Mouse (Mus musculus) frontal cortex, postnatal 25 days (tissue): ENCODE measurements around the gene Ccnq.

Experiments used
- DNase-seq, 2 experiments: peaks; one replicate each; pipeline ENCODE4 v3.0.0; 2022; ENCODE audit warnings: low spot score in 2 of 2

Gene Ccnq

DNA sequence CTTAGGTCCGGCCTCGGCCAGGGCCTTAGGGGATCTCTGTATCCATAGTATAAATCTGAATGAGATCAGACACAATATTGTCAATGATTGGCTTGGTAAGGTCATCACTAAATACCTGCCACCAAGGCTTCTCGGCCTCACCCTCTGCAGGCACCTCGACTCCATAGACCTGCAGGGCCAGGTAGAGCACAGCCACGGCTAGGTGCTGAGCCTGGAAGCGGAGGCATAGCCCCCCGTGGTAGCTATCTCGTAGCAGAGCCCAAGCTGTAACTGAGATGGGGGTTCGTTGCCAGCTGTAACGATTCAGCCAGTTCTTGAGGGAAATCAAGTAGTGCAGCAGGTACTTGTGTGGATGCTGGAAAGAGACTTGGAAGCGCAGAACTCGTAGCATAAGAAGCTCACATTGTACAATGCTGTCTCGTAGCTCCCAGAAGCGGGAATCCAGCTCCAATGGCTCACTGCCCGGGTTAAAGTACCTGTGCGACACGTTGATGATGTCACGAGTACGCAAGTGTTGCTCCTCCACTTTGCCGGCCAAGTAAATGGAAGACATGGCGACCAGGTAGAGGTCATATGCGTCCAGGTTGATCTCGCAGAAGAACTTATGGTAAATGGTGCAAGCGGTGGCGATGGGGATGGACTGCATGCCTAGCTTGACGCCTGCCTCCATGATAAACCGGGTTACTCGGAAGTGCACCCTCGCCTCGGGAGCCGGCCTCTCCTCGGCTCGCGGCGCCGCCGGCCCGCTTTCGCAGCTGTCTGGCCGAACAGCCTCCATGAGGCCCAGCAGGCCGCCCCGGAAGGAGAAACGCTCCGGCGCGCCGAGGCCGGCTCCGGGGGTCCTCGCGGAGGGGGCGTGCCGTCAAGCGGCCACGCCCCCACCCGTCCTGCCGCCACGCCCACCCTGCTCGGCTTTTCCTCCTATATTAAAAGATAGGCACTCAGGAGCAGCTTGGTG lies at the start of gene Ccnq:
Gene Ccnq (minus strand): TSS at position 845 of the 958 bp plus-strand sequence.
- peak; percentile 38 to 43 for DNase-seq

DNA sequence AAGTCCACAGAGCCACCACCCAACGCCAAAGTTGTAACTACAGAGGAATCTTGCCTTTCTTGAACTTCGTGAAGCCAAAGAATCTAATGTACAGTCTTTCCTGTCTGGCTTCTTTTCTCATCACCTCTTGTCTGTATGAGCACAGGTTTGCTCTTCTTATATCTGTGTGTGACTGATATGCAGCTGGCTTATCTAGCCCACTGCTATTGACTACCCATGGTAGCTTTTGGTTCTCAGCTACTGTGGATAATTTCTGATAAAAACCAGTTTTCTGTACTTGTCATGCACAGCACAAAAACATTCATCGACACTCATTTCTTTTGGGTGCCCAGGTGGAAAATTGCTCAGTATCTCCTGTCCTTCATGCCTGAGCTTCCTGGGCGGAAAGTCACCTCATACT lies 49.6 kb upstream of the Ccnq start:
- no peak for DNase-seq

DNA sequence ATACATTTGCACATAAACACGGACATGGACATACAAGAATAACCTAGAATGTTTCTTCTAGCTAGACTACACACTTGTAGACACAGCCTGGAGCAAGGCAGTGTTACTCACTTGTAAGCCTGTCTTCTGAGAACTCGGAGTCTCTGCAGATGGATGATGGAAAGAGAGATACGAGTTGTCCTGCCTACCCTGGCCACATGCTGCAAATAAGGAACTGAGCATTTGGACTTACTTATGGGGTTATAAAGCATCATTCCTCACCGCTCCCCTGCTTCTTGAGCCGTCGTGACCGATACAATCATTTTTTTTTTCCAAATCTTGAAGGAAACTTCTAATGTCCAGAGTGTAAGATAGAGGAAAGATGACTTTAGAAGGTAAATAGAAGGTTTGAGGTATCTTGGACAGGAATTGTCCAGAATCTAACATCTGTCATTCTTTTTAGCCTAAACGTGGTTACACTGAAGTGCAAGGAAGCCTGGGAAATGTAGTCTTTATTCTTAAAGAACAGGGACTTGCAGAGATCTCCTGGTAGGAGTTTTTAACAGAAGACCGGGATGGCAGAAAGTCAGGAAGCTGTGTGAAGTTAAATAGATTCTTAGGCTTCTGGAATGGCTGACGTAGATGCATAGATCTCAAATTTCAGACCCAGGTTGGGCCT lies 44.7 kb upstream of the Ccnq start:
- DNase-seq = no peak

DNA sequence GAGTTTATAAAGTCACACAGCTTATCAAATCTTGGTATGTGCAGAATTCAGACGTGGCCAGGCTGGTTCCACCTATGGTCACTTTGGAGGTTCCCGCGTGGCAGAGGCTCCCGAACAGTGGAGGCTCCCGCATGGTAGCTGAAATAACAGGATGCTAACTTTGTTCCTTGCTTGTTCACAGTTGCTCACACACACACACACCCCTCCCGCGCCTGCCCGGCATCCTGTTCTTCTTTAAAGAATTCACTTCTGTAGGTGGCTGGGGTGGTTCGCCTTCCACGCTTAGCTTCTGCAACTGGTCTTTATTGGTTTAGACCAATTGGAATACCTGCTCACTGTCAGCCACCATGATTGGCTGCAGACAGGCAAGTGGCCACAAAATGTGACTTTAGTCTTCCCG lies 41.6 kb upstream of the Ccnq start:
- DNase-seq = no peak

DNA sequence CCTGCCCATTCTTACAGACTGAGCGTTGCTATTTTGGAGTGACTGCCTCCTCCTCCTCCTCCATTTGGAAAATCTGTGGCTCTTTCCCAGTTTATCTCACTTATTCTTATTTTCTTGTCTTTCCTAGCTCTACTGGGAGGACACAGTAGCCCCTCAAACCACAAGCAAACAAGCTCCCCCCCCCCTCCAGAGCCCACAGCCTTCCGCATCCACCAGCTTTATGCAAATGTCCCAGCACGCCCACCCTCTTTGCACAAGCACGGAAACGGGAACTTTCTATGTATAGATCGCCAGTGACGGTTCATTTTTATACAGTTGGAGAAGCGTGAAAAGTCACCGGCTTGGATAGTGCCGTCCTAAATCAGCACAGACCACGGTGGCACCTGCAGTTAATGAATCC lies 40.9 kb upstream of the Ccnq start:
- DNase-seq = no peak

DNA sequence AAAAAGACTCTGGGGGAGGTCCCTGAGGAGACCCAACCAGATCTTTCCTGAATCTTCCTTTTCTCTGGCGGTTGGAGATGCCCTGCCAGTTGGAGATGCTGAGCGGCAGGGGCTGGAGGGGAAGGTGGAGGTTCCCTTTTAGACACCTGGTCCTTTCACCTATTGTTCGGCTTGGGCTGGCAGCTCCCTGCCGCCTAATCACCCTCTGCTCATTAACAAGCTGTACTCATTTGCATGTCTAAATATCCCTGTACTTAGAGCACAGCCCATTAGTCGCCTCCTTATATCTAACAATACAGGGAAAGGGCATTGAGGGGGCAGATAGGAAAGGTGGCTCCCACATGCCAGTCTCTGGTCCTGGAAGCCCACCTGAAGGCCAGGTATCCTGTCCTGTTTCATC lies 40.5 kb upstream of the Ccnq start:
- DNase-seq = no peak

DNA sequence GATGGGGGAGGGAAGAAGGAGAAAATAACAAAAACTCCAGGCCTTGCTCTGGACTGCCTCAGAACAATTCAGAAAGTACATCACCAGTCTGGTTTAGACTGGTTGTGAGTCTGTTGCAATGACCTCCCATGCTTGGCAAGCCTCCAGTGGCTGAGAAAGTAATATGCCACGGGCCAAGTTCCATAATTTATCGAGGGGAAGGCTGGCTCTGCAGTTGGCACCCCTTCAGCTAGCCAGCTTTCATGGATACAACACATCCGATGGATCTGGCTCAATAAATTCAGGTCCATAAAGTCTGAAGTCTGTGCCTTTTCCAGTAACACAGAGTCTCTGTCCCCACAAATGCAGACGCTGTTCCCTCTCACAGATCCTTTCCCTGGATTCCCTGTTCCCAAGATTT lies 40.1 kb upstream of the Ccnq start:
- DNase-seq = no peak

DNA sequence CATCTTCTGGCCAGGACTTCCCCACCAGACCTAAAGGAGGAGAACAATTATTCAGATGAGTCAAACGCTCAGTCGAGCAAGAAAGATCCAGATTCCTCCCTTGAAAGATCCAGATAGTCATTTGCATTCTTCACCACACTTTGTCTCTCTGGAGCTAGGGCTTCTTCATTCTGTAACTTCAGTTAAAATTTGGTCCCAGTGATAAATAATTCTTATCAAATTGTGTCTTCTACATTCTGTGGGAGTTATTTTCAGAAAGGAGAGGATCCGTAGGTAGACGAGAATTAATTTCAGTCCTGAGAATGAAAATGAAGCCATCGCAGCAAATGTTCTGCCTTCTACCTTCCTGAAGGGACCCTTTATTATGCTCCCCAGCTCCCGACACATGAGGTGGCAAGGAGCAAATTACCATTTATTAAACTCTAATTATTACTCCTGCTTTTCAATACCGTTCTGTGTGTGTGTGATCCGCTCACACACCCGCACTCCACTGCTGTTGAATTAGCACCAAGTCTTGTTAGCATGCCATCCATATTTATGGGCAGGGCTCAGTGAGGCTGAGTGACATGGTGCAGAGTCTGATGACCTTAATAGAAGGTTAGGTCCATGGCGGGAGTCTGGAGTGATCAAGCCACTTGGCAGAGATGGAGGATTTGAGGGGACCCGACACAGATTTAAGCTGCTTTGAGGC lies 38.0 kb upstream of the Ccnq start:
- DNase-seq = no peak

DNA sequence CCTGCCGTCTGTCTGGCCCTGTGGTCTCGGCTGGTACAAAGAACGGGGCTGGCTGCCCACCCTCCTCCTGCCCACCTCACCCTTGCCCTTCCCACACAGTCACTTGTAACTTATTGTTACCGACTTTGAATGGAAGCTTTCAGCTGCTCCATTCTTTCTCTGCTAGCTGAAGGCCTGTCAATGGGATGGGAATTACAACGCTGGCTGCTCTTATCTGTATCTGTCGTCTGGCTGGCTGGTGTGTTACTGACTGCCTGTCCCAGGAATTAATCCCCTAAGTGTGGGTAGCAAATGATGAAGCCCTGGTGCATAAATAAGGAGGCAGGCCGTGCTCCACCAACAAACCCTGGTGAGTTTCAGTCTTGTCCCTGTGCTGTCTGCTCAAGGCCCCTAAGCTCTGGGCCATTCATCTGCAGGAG lies 34.5 kb upstream of the Ccnq start:
- no peak for DNase-seq

DNA sequence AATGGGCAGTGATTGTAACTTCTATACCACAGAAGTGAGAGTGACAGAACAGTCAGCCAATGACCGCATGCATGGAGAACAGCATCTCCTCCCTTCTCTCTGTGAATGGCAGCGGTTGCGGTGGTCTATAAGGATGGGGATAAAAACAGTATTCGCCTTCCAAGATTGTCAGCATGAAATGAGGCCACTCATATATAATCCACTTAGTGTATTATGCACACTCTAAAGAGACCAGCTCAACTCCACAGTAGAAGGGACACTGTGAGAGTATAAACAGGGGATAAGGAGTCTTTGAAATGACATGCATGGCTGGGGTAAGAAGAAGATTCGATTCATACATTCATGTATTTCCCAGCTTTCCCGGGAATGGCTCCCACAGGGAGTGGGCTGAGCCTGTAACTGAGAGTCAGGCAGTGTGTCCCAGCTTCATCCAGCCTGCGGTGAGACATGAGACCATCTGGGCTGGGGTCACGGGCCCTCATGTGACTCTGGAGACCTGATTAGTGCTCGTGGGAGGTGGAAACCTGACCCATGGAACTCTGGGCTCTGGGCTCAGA lies 31.3 kb upstream of the Ccnq start:
- no peak for DNase-seq

DNA sequence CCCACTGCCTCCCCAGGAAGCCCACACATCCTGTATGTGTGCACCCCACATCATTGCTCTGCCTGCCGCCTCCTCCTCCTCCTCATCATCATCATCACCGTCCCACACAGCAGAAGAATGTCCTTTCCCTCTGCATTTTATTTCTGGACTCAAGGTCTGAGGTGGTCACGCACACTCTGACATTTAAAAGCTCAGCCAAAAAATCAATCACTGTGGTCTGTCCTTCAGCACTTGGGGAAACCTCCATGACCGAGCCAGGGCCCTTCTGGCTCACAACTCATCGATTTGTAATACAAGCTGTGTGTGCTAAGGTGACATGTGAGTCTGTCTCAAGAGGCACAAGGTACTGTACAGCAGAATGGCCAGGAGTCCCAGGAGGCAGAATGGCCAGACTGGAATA lies 30.8 kb upstream of the Ccnq start:
- DNase-seq = no peak

DNA sequence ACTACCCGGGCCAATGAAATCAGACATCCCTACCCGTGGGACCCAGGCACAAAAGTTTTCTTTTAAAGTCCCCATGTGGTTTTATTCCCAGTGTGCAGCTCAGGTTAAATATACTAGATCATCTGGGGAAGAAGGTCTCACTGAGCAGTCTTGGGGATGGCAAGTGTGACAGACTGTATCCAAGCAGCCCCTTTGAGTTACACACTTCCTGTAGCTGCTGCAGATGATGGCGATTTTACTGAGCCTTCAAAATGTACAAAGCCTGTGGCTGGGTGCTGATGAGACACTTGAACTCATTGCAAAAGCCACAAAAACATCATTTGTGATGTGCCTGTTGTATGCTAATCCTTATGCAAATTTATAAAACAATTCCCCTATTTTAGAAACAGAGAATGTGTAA lies 29.0 kb upstream of the Ccnq start:
- DNase-seq = no peak

DNA sequence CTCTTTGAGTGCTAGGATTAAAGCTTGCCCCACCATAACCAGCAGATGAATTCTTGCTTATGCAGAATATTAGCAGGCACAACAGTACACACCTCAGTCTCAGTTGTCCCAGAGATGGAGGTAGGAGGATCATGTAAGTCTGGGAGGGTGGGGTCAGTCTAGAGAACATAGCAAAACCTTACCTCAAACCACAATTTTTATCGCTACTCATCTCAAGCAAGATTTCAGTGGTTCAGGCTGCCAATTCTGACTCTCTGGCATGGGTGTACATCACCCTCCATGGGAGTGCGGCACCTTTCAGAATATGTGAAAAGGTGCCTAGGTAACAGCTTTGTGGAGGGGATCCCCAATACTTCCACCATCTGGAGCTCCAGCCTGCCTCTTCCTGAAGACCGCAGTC lies 28.5 kb upstream of the Ccnq start:
- no peak for DNase-seq

DNA sequence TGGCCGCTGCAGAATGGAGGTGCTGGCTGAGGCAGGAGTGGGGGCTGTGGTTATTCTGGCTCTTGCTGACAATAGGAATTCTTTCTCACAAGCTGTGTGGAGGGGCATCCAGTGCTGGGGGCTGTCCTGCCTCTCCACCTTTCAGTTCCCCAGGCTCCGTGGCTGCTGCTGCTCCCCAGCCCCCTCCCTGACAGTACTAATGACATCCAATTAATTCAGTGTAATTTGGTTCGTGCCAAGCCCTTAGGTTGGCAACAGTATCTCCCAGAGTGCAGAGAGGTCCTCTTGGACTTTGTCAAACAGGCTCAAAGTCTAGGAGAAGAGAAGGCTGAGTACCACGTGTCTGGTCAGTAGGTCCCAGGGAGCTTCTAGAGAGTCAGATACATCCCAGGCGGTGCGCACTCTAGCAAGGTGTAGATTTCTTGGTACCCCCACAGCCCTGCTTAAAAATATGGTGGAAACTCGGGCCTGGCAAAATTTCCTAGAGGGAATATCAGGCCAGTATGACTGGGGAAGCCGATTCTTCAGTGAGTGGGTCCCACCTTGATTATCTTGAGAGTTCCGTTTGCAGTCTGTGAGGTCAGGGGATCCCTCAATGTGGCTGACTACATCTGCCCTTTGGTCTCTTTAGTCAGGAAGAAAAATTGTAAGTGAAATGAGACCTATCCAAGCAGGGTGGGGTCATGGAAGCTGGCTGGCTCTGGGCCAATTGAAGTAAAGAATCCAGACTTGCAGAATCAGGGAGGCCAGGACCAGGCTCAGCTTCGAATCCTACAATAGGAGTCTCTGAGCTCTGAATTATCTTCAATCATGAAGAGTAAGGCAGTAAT lies 26.5 kb upstream of the Ccnq start:
- no peak for DNase-seq

DNA sequence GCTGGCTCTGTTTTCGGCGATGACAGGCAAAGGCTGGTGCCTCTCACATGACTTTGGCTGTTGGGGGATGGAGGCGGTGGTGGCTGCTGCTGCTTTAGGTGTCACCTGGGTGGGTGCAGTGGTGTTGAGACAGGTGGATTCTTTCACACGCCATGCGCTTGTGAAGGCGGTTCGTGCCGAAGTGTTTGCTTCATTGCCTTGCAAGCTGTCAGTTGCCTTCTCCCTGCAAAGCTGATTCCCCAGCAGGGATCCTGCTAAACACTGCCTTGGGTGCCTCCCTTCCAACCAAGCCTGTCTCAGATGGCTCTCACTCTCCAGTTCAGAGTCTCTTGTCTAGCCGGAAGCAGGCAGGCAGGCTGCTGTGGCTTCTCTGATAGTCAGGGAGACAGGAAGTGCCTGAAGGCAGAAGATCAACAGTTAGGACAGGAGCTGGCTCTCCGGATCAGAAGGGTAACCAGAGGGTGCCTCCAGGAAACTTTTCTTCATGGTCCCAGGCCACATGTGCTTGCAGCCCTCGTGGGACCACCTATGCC lies 20.3 kb upstream of the Ccnq start:
- DNase-seq = peak; percentile 40 to 53

DNA sequence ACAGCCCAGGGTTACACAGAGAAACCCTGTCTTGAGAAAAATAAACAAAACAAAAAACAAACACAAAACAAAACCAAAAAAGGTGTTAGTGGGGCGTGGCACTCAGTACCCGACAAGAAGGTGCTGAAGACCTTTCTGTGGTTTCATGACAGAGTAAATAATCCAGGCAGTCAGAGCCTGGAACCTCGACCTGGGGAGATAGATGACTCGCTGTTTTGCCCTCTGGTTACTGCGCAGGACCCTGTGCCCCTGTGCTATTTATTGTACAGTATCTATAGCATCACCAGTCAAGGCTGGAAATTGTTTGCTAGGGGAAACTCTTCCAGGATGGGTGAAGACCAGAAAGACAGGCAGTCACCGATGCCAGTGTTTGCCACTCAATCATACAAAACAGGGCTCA lies 18.9 kb upstream of the Ccnq start:
- no peak for DNase-seq

DNA sequence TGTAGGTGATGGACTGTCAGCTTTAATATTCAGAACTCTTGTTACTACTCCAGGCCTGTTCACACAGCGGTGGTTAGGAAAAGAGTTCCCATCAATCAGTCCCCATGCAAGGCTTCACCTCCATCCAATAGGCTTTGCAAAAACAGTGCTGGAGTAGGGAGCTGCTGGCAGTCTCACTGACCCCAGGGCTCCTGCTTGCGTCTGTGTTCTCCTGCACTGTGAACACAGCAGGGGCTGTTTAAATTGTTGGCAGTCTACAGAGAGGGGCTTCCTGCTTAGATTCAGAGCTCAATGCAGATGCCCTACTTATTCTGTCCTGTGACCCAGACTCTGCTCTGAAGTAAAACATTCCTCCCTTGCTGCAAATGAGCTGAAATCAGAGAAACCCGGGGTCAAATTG lies 17.2 kb upstream of the Ccnq start:
- no peak for DNase-seq

DNA sequence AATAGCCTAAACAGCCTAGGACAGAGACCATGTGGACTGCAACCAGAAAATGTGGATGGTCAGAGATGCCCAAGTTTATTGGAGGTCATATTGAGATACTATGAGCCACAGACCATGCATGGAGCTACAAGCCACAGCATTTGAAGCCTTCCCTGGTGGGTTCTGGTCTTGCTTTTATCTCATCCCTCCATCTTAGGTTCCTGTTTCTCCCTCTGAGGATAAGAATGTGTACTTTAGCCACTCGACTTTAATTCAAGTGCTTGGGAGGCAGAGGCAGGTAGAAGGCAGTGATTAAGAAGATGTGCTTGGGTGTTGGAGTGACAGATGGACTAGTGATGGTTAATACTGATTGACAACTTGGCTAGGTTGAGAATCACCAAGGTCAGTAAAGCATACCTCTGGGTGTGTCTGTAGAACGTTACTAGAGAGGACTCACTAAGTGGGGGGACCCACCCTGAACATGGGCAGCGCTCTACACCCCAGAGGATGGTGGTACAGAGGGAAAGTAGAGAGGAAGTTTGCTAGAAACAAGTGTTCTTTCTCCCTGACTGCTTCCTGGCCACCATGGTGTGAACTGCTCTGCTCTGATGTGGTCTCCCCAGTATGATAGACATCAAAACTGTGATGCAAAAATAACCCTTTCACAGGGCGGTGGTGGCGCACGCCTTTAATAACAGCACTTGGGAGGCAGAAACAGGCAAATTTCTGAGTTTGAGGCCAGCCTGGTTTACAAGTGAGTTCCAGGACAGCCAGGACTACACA lies 14.7 kb upstream of the Ccnq start:
- no peak for DNase-seq

DNA sequence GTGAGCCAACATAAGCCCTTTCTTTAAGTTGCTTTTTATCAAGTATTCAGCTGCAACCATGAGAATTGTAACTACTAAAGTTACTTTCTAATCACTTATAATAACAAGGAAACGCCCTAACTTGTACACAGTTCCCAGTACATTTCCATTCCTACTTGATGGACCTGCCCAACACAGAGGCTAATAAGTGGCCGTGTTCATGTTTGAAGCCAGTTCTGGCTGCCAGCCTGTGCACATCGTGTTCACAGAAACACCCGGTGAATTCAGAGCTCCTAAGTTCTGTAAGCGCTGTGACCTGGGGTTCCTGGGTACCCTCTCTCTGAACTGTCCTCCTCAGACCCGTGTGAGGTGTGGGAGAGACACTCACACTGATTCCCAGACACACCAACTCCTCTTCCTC lies 13.3 kb upstream of the Ccnq start:
- DNase-seq = no peak

DNA sequence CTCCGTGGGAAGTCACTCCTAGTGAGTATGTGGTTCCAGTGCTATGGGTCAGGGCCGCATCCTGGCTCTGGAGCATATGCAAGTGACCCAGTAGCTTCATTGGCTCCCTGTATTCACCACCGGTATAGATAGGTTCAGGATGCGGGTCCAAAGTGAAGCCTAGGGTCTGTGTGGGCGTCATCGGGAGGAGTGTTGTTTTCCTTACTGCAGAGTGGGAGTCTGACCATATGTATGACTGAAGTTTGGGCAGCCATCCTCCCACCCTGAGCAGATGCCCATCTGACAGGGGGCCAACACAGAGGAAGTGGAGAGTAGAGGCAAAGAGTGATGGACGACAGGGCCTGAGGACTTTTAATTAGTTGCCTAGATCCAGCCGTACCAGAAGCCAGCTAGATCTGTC lies 12.8 kb upstream of the Ccnq start:
- DNase-seq = no peak
